Mouse (Mus musculus) regulatory T cell (primary cell): ENCODE data around the gene 1700019D03Rik.
"Not testable (repeated sequence)": the region's sequence is repeated elsewhere in the genome, so short reads cannot be mapped to it uniquely, and the experiment has no call there.

Experiments used
- in situ Hi-C: fragments of 300-600 bp; cut with MboI, MseI; formaldehyde crosslinking; loops from one replicate; pipeline ENCODE4 v1.15.1; 2025; ENCODE audit warnings: high pct_unique_total_duplicates

The 1700019D03Rik gene

GRCm38 (mm10) chr1:52955102-52955501 lies 64.9 kb downstream of the 1700019D03Rik start:
- in situ Hi-C loops: loop anchor here (10.0 kb wide), 2 partner anchors 310 to 400 kb away; partner anchors contain the start of genes Asdurf, Asnsd1 and Gm28551

DNA sequence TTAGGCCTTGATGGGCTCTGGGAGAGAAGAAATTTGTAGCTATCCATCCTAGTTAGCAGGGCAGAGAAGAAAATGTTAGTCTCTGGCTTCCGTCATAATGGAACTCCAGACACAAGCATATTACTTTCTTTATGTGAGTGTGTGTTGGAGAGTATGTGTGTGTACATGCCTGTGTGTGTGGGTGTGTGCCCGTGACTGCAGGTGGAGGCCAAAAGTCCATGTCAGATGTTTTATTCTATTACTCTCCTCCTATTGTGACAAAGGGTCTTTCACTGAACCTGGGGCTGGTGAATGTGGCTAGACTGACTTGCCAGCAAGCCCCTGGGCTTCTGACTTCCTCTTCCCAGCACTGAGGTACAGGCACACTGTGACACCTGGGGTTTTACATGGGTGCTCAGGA lies 65.5 kb downstream of the 1700019D03Rik start:
- in situ Hi-C loops: loop anchor here (10.0 kb wide), 2 partner anchors 310 to 400 kb away; partner anchors contain the start of genes Asdurf, Asnsd1 and Gm28551

DNA sequence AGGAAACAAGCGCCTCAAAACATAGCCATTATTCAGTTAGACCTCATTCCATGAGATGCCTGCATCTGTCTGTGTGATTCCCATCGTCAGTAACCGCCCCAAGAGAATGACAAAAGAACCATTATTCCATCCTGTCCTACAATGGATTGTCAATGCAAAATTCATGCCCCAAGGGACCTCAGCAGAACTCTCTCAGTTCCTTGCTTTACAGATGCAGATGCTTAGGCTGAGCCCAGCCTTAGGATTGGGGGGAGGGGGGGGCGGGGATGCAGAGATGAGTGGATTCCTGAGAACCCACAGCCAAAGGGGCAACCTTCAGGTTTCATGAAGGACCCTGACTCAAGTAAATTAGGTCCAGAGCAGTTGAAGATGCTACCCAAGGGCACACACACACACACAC lies 66.4 kb downstream of the 1700019D03Rik start:
- in situ Hi-C loops: loop anchor here (10.0 kb wide), 2 partner anchors 309 to 401 kb away; partner anchors contain the start of genes Asdurf, Asnsd1 and Gm28551

GRCm38 (mm10) chr1:52952551-52953397 lies 67.2 kb downstream of the 1700019D03Rik start:
- in situ Hi-C loops: loop anchor here (10.0 kb wide), 2 partner anchors 308 to 402 kb away; partner anchors contain the start of genes Asdurf, Asnsd1 and Gm28551

DNA sequence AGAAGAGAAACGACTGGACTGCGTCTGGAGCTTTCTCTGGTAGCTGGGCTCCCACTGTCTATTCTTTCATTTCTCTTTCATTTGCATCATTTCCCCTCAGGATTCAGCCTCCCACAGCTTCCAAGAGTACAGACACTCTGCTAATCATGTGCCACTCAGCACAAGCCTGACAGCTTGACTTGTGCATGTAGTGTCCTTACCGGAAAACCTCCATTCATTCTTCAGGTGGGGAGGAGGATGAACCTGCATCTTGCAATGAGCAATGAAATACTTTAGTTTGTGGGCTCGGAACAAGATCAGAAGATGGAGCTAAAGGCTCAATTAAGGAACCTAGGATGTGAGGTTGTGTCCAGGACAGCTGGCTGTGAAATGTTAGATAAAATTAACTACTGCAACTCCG lies 67.8 kb downstream of the 1700019D03Rik start:
- in situ Hi-C loops: loop anchor here (10.0 kb wide), 2 partner anchors 307 to 403 kb away; partner anchors contain the start of genes Asdurf, Asnsd1 and Gm28551

- in situ Hi-C loops: loop anchor here (10.0 kb wide), 2 partner anchors 307 to 403 kb away; partner anchors contain the start of genes Asdurf, Asnsd1 and Gm28551
Measured at GRCm38 (mm10) chr1:52951146-52951868, 68.7 kb downstream of the 1700019D03Rik start.

- in situ Hi-C loops: no loop called here
Measured at GRCm38 (mm10) chr1:52947895-52948294, 72.1 kb downstream of the 1700019D03Rik start.

DNA sequence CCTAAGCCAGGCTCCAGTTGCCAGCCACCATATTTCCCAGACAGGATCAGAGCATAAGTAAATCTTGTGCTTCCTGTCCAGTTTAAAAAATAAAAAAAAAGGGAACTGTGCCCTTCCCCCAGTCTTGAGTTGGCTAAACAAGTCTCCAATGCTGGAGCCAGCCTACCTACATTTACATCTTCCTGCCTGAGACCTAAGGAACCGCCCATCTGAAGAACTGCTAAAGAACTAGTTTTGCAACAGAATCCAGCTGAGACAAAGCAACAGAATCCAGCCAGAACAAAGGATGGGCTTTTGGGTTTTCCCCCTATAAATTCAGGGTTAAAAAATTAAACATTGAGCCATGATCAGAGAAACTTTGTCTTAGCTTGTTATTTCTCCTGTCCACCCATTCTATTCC lies 81.0 kb downstream of the 1700019D03Rik start:
- in situ Hi-C loops: no loop called here

- in situ Hi-C loops: no loop called here
Measured at GRCm38 (mm10) chr1:52934494-52934893, 85.5 kb downstream of the 1700019D03Rik start.

GRCm38 (mm10) chr1:52924482-52924881 lies 95.5 kb downstream of the 1700019D03Rik start:
- in situ Hi-C loops: not testable (repeated sequence)

DNA sequence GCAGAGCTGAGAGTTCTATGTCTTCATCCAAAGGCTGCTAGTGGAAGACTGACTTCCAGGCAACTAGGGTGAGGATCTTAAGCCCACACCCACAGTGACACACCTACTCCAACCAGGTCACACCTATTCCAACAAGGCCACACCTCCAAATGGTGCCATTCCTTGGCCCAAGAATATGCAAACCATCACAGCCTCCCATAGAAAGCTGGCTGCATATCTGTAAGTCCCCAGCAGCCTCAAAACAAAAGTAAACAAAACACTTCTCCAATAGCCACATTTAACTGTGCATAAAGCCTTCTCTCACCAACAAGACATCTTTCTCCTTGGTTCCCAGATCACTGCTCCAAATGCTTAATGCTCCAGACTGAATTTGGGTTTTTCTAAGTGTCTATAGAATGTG lies 101.1 kb downstream of the 1700019D03Rik start:
- in situ Hi-C loops: loop anchor here (5.0 kb wide), 1 partner anchor 47 kb away; no protein-coding TSS in a partner anchor

GRCm38 (mm10) chr1:52916655-52917054 lies 103.3 kb downstream of the 1700019D03Rik start:
- in situ Hi-C loops: loop anchor here (5.0 kb wide), 1 partner anchor 44 kb away; no protein-coding TSS in a partner anchor

- in situ Hi-C loops: no loop called here
Measured at GRCm38 (mm10) chr1:52909783-52910182, 110.2 kb downstream of the 1700019D03Rik start.

- in situ Hi-C loops: no loop called here
Measured at GRCm38 (mm10) chr1:52884208-52884607, 135.8 kb downstream of the 1700019D03Rik start.
